Mouse (Mus musculus): ENCODE measurements around the gene Tmem123. TPM values are rescaled to one million over a fixed set of nuclear protein-coding genes. Genes with fewer than 3 reads are reported as not detected.

The Tmem123 gene
- 209 TPM in 2 replicates for total RNA-seq (2021)
- long read RNA-seq, transcript Tmem123-201 (5 exons, 2,907 nt): major isoform, 82 of 100 reads
- long read RNA-seq, partial matches to known transcripts: 7 of 100 reads
- long read RNA-seq, other reads (novel, unspliced or antisense): 11 of 100 reads

DNA sequence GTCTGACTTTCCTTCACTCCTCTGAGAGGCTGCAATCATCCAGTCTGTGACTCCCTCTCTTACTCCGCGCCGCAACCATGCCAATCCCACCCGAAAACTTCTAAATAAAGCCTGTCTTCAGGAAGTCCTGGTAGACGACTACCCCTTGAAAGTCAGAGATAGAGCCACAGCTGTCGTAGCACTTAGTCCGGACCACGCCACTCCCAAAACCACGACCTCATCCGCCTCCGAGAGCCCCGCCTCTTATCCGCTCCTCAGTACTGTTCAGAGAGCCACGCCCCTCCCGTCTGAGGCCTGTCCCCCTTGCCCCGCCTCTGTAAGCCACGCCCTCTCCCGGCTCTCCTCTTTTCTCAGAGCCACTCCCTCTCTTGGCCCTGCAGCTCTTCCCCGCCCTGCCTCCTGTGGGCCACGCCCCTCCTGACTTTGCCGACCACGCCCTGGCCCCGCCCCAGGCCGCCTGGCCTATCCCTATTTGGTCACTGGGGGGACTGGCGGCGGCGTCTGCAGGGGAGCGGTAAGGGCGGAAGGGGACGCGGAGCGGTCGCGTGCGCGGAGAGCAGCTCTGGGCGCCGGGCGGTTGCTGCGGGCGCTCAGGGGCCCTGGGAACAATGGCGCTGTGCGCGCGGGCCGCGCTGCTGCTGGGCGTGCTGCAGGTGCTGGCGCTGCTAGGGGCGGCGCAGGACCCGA lies at the start of gene Tmem123:
TSS of gene Tmem123 (plus strand) at position 428 of the 687 bp plus-strand sequence.
- DNase-seq: peak; percentile 99

DNA sequence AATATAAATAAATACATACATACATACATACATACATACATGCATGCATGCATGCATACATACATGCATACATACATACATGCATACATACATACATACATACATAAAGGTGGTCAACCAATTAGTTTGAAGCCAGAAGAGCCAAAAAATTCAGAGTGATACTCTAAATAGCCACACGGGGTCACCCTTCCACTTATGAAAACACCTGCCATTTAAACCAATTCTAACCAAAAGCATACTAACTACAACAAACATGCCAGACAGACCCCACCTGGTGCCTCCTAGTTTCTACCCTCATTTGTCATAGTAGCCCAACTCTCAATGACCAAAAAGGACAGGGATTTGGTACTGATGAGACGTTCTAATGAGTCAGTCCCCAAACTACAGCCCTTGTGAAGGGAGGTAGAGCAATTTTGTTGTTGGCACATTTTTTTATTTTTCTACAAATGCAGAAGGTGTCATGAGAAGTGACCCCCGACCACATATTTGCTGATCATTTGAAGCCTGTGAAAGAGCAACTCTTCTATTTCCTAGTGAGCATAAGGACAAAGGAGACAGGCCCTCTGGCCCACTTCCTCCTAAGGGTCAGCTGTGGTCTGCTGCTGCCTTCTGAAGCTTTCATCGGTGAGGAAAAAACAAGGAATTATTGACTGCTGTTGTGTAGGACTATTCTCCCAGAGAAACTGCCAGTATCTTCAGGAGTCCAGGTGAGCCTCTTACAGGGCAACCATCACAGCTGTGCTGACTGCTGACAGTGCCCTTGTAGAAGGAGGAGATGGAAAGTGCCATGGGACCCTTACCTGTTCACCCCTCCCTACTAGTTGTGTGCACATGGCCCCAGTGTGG lies 49.6 kb upstream of the Tmem123 start:
- DNase-seq: no peak

- no peak for DNase-seq
Observed at GRCm38 (mm10) chr9:7714908-7715175, 49.0 kb upstream of the Tmem123 start.

GRCm38 (mm10) chr9:7721543-7721942 lies 42.3 kb upstream of the Tmem123 start:
- DNase-seq: no peak

DNA sequence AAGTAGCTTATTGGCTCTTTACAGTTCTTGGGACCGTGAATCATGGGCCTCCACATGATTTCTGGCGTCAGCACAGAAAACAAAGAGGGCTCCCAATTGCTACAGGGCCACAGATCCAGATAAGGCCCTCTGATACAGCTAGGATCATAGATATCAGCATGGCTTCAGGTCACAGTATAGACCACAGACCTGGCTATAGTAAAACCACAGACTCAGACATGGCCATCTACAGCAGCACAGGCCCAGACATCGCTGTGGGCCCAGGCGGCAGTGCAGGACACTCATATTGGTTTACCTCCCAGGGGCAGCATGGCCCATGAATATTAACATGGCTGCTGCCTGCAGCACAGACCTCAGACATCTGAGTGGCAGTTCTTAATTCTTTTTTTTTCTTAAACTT lies 34.8 kb upstream of the Tmem123 start:
- no peak for DNase-seq

DNA sequence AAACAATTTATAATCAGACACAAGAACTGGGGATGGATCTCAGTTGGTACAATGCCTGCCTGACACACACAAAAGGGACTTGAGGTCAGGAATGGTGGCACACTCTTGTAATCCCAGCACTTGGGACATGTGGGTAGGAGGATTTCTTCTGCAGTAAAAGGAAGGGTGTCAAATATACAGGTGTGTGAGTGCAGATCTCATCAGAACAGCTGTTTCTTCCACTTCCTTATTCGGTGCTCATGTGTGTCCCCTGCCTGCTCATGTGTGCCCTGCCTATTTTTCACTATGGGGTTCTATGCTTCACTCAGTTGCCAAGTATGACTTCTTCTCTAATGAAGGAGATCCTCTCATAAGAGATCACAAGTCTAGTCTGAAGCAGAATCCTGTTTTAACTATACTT lies 21.1 kb upstream of the Tmem123 start:
- no peak for DNase-seq

DNA sequence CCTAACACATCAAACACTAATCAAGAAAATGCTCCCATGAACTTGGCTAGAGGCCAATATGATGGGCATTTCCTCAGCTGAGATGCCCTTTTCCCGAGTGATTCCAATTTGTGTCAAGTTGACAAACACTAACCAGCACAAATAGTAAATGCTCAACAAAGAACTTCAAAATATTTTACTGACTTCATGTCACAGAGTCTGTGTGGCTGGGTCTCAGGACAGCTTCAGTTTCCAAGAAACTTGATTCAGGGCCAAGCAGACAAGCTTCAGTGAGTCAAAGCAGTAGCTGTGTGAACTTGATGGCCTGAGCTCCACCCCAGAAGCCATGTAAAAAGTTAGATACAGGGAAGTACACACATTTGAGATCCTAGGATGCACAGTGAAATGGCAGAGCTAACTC lies 19.7 kb upstream of the Tmem123 start:
- DNase-seq: no peak

DNA sequence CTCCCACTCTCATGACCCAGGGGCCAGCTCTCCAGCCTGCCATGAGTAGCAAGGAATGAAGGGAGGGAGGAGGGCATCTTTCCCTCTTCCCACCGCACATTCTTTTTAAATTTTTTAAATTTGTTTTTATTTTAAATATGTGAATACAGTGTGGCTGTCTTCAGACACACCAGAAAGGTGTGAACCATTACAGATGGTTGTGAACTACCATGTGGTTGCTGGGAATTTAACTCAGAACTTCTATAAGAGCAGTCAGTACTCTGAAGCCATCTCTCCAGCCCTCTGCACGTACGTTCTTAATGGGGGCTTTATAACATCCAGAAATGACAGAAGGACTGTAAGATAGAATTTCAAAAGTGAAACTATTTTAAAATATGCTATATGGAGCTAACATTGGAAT lies 15.0 kb upstream of the Tmem123 start:
- DNase-seq: no peak

- DNase-seq: peak; percentile 65
Observed at GRCm38 (mm10) chr9:7749537-7749936, 14.3 kb upstream of the Tmem123 start.

DNA sequence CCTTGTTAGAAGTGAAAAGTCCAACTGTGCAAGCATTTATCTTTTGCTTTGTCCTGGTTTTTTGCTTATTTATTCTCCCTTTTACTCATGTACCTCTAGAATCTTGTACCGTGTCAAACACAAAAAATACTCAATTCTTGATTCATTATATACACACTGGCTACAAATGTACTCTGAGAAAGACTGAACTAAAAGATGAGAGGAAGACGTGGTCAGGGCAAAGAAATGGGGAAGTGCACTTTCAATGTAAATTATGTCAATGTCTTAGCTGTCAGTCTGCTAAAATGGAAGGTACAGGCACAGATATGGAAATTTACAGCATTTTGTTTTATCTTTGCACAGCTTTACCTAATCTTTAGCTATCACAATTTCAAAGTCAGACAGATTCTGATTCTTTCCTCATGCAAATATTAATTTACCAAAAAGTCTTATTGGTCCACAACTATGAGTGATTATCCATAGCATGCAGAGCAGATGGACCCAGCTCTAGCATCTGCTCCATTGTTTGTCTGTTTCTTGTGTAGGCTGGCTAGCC lies 7.9 kb upstream of the Tmem123 start:
- no peak for DNase-seq

DNA sequence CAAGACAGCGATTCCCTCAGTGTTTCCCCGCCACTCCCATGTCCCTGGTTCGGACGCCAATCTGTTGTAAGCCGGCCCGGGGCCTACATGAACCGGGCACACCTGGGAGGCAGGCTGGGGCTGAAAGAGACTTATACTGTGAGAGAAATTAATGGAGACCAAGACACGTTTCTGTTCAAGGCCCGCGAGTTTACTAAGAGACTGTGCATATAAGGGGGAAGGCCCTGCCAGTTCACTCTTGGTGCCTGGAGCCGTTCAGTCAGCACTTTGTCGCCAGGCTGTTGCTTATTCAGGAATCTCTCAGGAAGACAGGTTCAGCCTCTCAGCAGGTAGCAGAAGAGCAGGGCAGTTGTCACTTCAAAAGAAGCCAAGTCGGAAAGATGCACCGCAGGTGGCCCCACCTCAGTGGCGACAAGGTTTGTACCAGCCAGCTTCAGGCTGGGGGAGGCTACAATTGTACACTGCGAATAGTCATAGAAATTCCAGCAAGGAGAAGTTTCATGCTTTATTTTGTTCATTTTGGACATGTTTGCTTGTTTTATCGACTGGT lies 1.9 kb upstream of the Tmem123 start:
- DNase-seq: no peak

DNA sequence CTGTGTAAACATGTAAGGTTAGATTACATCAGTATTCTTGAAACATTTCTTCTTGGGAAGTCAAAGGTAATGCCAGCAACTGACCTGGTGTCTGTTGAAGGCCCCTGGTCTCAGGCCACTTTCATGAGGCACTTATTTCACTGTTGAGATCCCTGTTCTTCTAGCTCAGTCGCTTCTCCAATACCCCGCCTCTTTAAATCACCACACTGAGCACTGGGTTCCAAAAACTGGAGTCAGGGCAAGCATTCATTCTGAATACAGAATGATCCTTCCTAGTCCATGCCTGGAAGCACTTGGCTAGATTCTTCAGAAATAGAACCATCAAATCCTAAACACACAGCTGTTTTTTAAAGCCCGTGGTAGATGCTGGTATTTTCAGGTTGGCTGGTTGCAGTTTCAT lies 1.1 kb upstream of the Tmem123 start:
- DNase-seq: no peak

- DNase-seq: peak; percentile 37
Observed at GRCm38 (mm10) chr9:7764463-7764871, 626 bp downstream of the Tmem123 start.

- no peak for DNase-seq
Observed at GRCm38 (mm10) chr9:7765236-7765635, 1.4 kb downstream of the Tmem123 start.

- DNase-seq: no peak
Observed at GRCm38 (mm10) chr9:7766582-7766981, 2.7 kb downstream of the Tmem123 start.

DNA sequence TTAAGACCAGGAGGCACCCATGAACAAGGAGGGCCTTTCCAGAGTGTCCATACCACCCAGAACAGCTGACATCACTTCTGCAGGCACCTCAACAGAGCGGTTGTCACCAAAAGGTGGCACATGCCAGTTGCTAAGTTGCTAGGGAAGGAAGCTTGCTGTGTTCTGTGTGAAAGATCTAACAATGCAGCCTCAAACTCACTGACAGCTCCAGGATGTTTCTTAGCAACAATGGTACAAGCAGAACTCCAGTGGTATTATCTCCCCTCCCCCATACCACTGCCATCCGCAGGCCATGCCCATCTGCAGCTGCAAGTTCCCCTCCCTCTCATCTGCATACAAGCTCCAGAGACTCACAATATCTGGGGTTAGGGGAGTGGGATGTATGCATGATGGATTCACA lies 3.7 kb downstream of the Tmem123 start:
- no peak for DNase-seq

DNA sequence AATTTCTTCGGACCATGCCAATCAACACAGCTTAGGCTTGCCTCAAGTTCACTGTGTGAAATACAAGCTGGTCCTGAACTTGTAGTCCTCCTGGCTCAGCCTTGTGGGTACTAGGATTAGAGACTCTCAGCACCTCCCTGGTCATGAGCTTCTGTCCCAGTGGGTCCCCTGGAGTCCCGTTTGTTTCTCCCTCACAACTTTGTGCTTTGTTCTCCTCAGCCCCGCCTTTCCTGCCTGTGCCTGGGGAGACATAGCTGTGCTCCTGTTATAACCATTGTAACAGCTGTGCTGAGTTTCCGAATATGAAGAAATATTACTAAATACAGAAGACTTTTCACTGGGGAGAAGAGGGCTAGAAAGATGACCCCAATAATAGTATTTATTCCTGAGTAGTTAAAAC lies 5.2 kb downstream of the Tmem123 start:
- DNase-seq: no peak

DNA sequence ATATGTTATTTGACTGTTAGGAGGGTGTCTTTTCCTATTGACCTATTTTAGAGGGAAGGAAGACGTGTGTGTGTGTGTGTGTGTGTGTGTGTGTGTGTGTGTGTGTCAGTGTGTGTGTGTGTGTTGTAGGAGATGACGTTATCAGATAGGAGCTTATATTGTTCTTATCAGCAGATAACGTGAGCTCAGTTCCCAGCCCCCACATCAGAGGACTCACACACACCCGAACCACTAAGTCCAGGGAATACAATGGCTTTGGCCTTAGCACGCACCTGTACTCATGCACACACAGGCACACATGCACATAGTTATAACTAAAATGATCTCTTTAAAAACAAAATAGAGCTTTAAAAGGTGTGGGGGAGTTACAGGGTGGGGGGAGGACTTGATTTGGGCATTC lies 5.7 kb downstream of the Tmem123 start:
- DNase-seq: no peak

- no peak for DNase-seq
Observed at GRCm38 (mm10) chr9:7772361-7772760, 8.5 kb downstream of the Tmem123 start.

GRCm38 (mm10) chr9:7772773-7773454 lies 9.1 kb downstream of the Tmem123 start:
- DNase-seq: no peak

- DNase-seq: no peak
Observed at GRCm38 (mm10) chr9:7773686-7774085, 9.8 kb downstream of the Tmem123 start.

DNA sequence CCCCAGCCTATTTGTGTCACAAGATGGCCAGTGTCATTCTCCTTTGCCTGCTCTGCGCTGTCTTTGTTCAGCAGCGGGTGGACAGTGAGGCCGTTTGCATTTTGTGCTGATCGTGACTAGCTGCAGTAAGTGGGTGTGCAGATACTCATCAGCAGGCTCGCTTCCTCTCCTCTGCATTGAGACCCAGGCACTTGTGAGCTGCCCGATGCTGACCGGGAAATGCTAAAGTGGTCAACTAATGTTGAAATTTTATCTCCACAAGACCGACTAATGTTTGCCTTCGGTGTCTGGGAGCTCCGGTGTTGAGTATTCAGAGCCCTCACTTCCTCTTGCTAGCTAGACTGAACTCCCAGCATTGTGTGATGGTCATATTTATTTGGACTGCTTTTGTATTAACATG lies 10.7 kb downstream of the Tmem123 start:
- DNase-seq: no peak

DNA sequence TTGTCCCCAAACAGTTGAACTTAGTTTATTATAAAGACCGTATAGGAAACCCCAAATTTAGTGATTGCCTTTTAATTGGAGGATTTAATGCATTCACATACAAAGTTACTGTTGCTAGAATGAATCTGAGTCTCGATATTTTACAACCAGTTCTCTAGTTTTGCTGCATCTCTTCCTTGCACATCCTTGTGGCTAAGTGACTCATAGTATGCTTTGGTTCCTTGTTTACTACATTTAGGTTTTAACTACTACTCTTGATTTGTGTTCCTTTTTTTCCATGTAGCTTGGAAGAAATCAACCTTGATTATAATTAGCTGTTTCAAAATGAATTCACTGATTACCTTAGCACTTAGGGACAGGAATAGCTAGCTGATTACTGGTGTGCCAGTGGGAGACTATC lies 11.2 kb downstream of the Tmem123 start:
- DNase-seq: no peak
